Mouse (Mus musculus) urinary bladder, postnatal 36 days (tissue): ENCODE data around the gene Rapgef6.
"Not testable (repeated sequence)": the region's sequence is repeated elsewhere in the genome, so short reads cannot be mapped to it uniquely, and the experiment has no call there.

Experiments used
- DNase-seq, 2 experiments: peaks; one replicate each; pipeline ENCODE4 v3.0.0; 2022; ENCODE audit warnings: low spot score in 2 of 2, mixed read lengths in 1 of 2

Gene Rapgef6

GRCm38 (mm10) chr11:54574741-54575140 lies 52.1 kb downstream of the Rapgef6 start:
- DNase-seq = no peak

- no peak for DNase-seq
Observed at GRCm38 (mm10) chr11:54592585-54592984, 69.9 kb downstream of the Rapgef6 start.

GRCm38 (mm10) chr11:54594049-54594448 lies 71.4 kb downstream of the Rapgef6 start:
- no peak for DNase-seq

- no peak for DNase-seq
Observed at GRCm38 (mm10) chr11:54595053-54595452, 72.4 kb downstream of the Rapgef6 start.

- DNase-seq = no peak
Observed at GRCm38 (mm10) chr11:54595905-54596555, 73.4 kb downstream of the Rapgef6 start.

GRCm38 (mm10) chr11:54597902-54598447 lies 75.3 kb downstream of the Rapgef6 start:
- DNase-seq = no peak

GRCm38 (mm10) chr11:54601121-54601520 lies 78.5 kb downstream of the Rapgef6 start:
- no peak for DNase-seq

GRCm38 (mm10) chr11:54602764-54603163 lies 80.1 kb downstream of the Rapgef6 start:
- not testable (repeated sequence) for DNase-seq

- no peak for DNase-seq
Observed at GRCm38 (mm10) chr11:54604415-54604814, 81.8 kb downstream of the Rapgef6 start.

- no peak for DNase-seq
Observed at GRCm38 (mm10) chr11:54613628-54614027, 91.0 kb downstream of the Rapgef6 start.

GRCm38 (mm10) chr11:54614560-54614959 lies 91.9 kb downstream of the Rapgef6 start:
- no peak for DNase-seq

GRCm38 (mm10) chr11:54618841-54619240 lies 96.2 kb downstream of the Rapgef6 start:
- DNase-seq = no peak

- no peak for DNase-seq
Observed at GRCm38 (mm10) chr11:54621725-54622124, 99.1 kb downstream of the Rapgef6 start.

- no peak for DNase-seq
Observed at GRCm38 (mm10) chr11:54626905-54627304, 104.3 kb downstream of the Rapgef6 start.

- DNase-seq = no peak
Observed at GRCm38 (mm10) chr11:54646420-54646819, 123.8 kb downstream of the Rapgef6 start.

- no peak for DNase-seq
Observed at GRCm38 (mm10) chr11:54648573-54648972, 125.9 kb downstream of the Rapgef6 start.

- DNase-seq = no peak
Observed at GRCm38 (mm10) chr11:54655420-54655819, 132.8 kb downstream of the Rapgef6 start.

GRCm38 (mm10) chr11:54673575-54674298 lies 151.1 kb downstream of the Rapgef6 start:
- no peak for DNase-seq

GRCm38 (mm10) chr11:54675792-54676489 lies 153.3 kb downstream of the Rapgef6 start:
- no peak for DNase-seq

- DNase-seq = no peak
Observed at GRCm38 (mm10) chr11:54679141-54679540, 156.5 kb downstream of the Rapgef6 start.

GRCm38 (mm10) chr11:54684831-54685230 lies 162.2 kb downstream of the Rapgef6 start:
- DNase-seq = no peak

- no peak for DNase-seq
Observed at GRCm38 (mm10) chr11:54690171-54690570, 167.5 kb downstream of the Rapgef6 start.
